Mouse (Mus musculus) limb, embryonic 12.5 days (tissue): ENCODE data around the gene Sh3rf3. TPM values are rescaled to one million over a fixed set of nuclear protein-coding genes. Genes with fewer than 3 reads are reported as not detected.
"Not testable (repeated sequence)": the region's sequence is repeated elsewhere in the genome, so short reads cannot be mapped to it uniquely, and the experiment has no call there.

Source experiments
- ATAC-seq: fragments of 200-750 bp; cut with Nextera tagmentation; 2 replicates; pipeline ENCODE4 v1.8.0; 2017; ENCODE audit warnings: low read depth, moderate TSS enrichment; ENCODE audit not compliant: insufficient number of reproducible peaks, insufficient read depth, low FRiP score, low TSS enrichment
- H3K27ac ChIP-seq: fragments of 300-500 bp; sonication (generic); 2 replicates; pipeline ENCODE4 v1.5.1; 2016; ENCODE audit warnings: mild to moderate bottlenecking, moderate library complexity
- H3K27me3 ChIP-seq: fragments of 300-500 bp; sonication (generic); 2 replicates; pipeline ENCODE4 v1.6.1; 2016; ENCODE audit warnings: mild to moderate bottlenecking, moderate library complexity
- H3K36me3 ChIP-seq: fragments of 300-500 bp; sonication (generic); 2 replicates; pipeline ENCODE4 v1.6.1; 2016; ENCODE audit warnings: mild to moderate bottlenecking, moderate library complexity
- H3K4me1 ChIP-seq: fragments of 300-500 bp; sonication (generic); replicated peaks from 2 replicates; pipeline ENCODE4 v1.6.1; 2016
- H3K4me2 ChIP-seq: fragments of 300-500 bp; sonication (generic); 2 replicates; pipeline ENCODE4 v1.6.1; 2016; ENCODE audit warnings: mild to moderate bottlenecking, moderate library complexity
- H3K4me3 ChIP-seq: fragments of 300-500 bp; sonication (generic); replicated peaks from 2 replicates; pipeline ENCODE4 v1.5.1; 2016; ENCODE audit warnings: mild to moderate bottlenecking
- H3K9ac ChIP-seq: fragments of 300-500 bp; sonication (generic); replicated peaks from 2 replicates; pipeline ENCODE4 v1.6.1; 2016; ENCODE audit warnings: mild to moderate bottlenecking, moderate library complexity
- H3K9me3 ChIP-seq: fragments of 300-500 bp; sonication (generic); 2 replicates; pipeline ENCODE4 v1.6.1; 2016; ENCODE audit warnings: mild to moderate bottlenecking, moderate library complexity
- WGBS: fragments of 180-500 bp; shearing (Covaris S2); methylation state at CpG from one replicate; pipeline ENCODE4 v1.1.7; 2016; 5-methylcytosine and 5-hydroxymethylcytosine counted together
- polyA plus RNA-seq: library from polyadenylated mRNA; unstranded; fragments of >200 nt; fragmentation: Nextera tagmentation; extraction: Ambion mirVana; gene quantifications from 2 replicates; pipeline ENCODE4 v1.2.1, GENCODE M21; 2016

The Sh3rf3 gene
- polyA plus RNA-seq, 1 experiment from 2014 or later, result 0.92 TPM

- Histone ChIP-seq H3K27ac (no peak overlapping the region), H3K4me3 (no peak overlapping the region), H3K9ac (no peak overlapping the region), H3K36me3 (no peaks in the 10 kb centered on the region), H3K4me1 (no peaks in the 10 kb centered on the region), H3K9me3 (no peaks in the 10 kb centered on the region), H3K27me3 (no peaks in the 10 kb centered on the region), H3K4me2 (no peak overlapping the region)
- no peak for ATAC-seq
- 85% methylated on average over 5 of the region's 5 CpGs for WGBS
Observed at GRCm38 (mm10) chr10:59086578-59086977, 273.4 kb downstream of the Sh3rf3 start.

- Histone ChIP-seq H3K9ac (no peak overlapping the region), H3K4me2 (no peak overlapping the region), H3K9me3 (no peaks in the 10 kb centered on the region), H3K4me1 (no peaks in the 10 kb centered on the region), H3K27ac (no peak overlapping the region), H3K4me3 (no peak overlapping the region), H3K27me3 (no peaks in the 10 kb centered on the region), H3K36me3 (no peaks in the 10 kb centered on the region)
- ATAC-seq, result no peak
- WGBS, result 82% methylated on average over 14 of the region's 14 CpGs
Observed at GRCm38 (mm10) chr10:59089861-59090621, 276.9 kb downstream of the Sh3rf3 start.

GRCm38 (mm10) chr10:59090622-59090971, 277.4 kb downstream of the Sh3rf3 start:
- no peaks in the 10 kb centered on the region for H3K4me1 ChIP-seq
- H3K4me3 ChIP-seq, result no peak overlapping the region
- no peak overlapping the region for H3K27ac ChIP-seq
- no peaks in the 10 kb centered on the region for H3K9me3 ChIP-seq
- no peak overlapping the region for H3K4me2 ChIP-seq
- no peak for ATAC-seq
- no peak overlapping the region for H3K9ac ChIP-seq
- WGBS, result 76% methylated on average over 7 of the region's 7 CpGs
- H3K36me3 ChIP-seq, result no peaks in the 10 kb centered on the region
- no peaks in the 10 kb centered on the region for H3K27me3 ChIP-seq

- no peaks in the 10 kb centered on the region for H3K9me3 ChIP-seq
- H3K27ac ChIP-seq, result no peak overlapping the region
- H3K9ac ChIP-seq, result no peak overlapping the region
- ATAC-seq, result no peak
- WGBS, result 90% methylated on average over 8 of the region's 8 CpGs
- H3K4me3 ChIP-seq, result no peak overlapping the region
- H3K4me2 ChIP-seq, result no peak overlapping the region
- H3K4me1 ChIP-seq, result no peaks in the 10 kb centered on the region
- H3K36me3 ChIP-seq, result no peaks in the 10 kb centered on the region
- no peaks in the 10 kb centered on the region for H3K27me3 ChIP-seq
Observed at GRCm38 (mm10) chr10:59091556-59091955, 278.4 kb downstream of the Sh3rf3 start.

GRCm38 (mm10) chr10:59091988-59092387, 278.8 kb downstream of the Sh3rf3 start:
- Histone ChIP-seq H3K4me3 (no peak overlapping the region), H3K4me2 (no peak overlapping the region), H3K27me3 (no peaks in the 10 kb centered on the region), H3K36me3 (no peaks in the 10 kb centered on the region), H3K27ac (no peak overlapping the region), H3K9me3 (no peaks in the 10 kb centered on the region), H3K4me1 (no peaks in the 10 kb centered on the region), H3K9ac (no peak overlapping the region)
- WGBS, result 90% methylated on average over 7 of the region's 7 CpGs
- ATAC-seq, result no peak

GRCm38 (mm10) chr10:59103076-59103475, 289.9 kb downstream of the Sh3rf3 start:
- H3K4me1 ChIP-seq, H3K9me3 ChIP-seq, H3K4me2 ChIP-seq, ATAC-seq, H3K27ac ChIP-seq, H3K9ac ChIP-seq, H3K27me3 ChIP-seq, H3K36me3 ChIP-seq, H3K4me3 ChIP-seq: not testable (repeated sequence)
- WGBS, result 90% methylated on average over 5 of the region's 5 CpGs

- Histone ChIP-seq H3K4me3 (no peak overlapping the region), H3K4me1 (no peaks in the 10 kb centered on the region)
- WGBS, result 92% methylated on average over 5 of the region's 5 CpGs
Observed at GRCm38 (mm10) chr10:59104683-59105082, 291.5 kb downstream of the Sh3rf3 start.

GRCm38 (mm10) chr10:59105885-59106284, 292.7 kb downstream of the Sh3rf3 start:
- no peak for ATAC-seq
- no peaks in the 10 kb centered on the region for H3K27me3 ChIP-seq
- H3K4me1 ChIP-seq, result no peaks in the 10 kb centered on the region
- no peak overlapping the region for H3K4me2 ChIP-seq
- no peak overlapping the region for H3K27ac ChIP-seq
- WGBS, result 72% methylated on average over 8 of the region's 8 CpGs
- H3K9ac ChIP-seq, result no peak overlapping the region
- no peak overlapping the region for H3K4me3 ChIP-seq
- no peaks in the 10 kb centered on the region for H3K9me3 ChIP-seq
- no peaks in the 10 kb centered on the region for H3K36me3 ChIP-seq

More at GRCm38 (mm10) chr10:59104683-59105082, 291.5 kb downstream of the Sh3rf3 start:
- H3K9me3 ChIP-seq, result no peaks in the 10 kb centered on the region
- no peaks in the 10 kb centered on the region for H3K36me3 ChIP-seq
- no peak overlapping the region for H3K27ac ChIP-seq
- no peak overlapping the region for H3K4me2 ChIP-seq
- no peak for ATAC-seq
- no peaks in the 10 kb centered on the region for H3K27me3 ChIP-seq
- no peak overlapping the region for H3K9ac ChIP-seq

- no peaks in the 10 kb centered on the region for H3K4me1 ChIP-seq
- 54% methylated on average over 3 of the region's 3 CpGs for WGBS
- no peak overlapping the region for H3K9ac ChIP-seq
- H3K4me3 ChIP-seq, result no peak overlapping the region
- H3K27me3 ChIP-seq, result no peaks in the 10 kb centered on the region
- no peaks in the 10 kb centered on the region for H3K36me3 ChIP-seq
- no peak overlapping the region for H3K4me2 ChIP-seq
- ATAC-seq, result no peak
- H3K27ac ChIP-seq, result no peak overlapping the region
- no peaks in the 10 kb centered on the region for H3K9me3 ChIP-seq
Observed at GRCm38 (mm10) chr10:59106644-59107043, 293.5 kb downstream of the Sh3rf3 start.

GRCm38 (mm10) chr10:59109015-59109414, 295.9 kb downstream of the Sh3rf3 start:
- H3K4me3 ChIP-seq, result no peak overlapping the region
- no peak overlapping the region for H3K27ac ChIP-seq
- H3K9me3 ChIP-seq, result no peaks in the 10 kb centered on the region
- H3K4me2 ChIP-seq, result no peak overlapping the region
- H3K36me3 ChIP-seq, result no peaks in the 10 kb centered on the region
- no peaks in the 10 kb centered on the region for H3K4me1 ChIP-seq
- ATAC-seq, result peak; percentile 48; the same call in 1 of the 2 replicates
- no peaks in the 10 kb centered on the region for H3K27me3 ChIP-seq
- H3K9ac ChIP-seq, result no peak overlapping the region
- 31% methylated on average over 2 of the region's 2 CpGs for WGBS

- no peak for ATAC-seq
- H3K4me1 ChIP-seq, result no peaks in the 10 kb centered on the region
- H3K27me3 ChIP-seq, result no peaks in the 10 kb centered on the region
- H3K9me3 ChIP-seq, result no peaks in the 10 kb centered on the region
- H3K9ac ChIP-seq, result no peak overlapping the region
- H3K4me2 ChIP-seq, result no peak overlapping the region
- no peaks in the 10 kb centered on the region for H3K36me3 ChIP-seq
- H3K4me3 ChIP-seq, result no peak overlapping the region
- no peak overlapping the region for H3K27ac ChIP-seq
- 89% methylated on average over 7 of the region's 7 CpGs for WGBS
Observed at GRCm38 (mm10) chr10:59110386-59110785, 297.2 kb downstream of the Sh3rf3 start.

GRCm38 (mm10) chr10:59112755-59113154, 299.6 kb downstream of the Sh3rf3 start:
- ATAC-seq, result no peak
- 92% methylated on average over 8 of the region's 8 CpGs for WGBS

More at GRCm38 (mm10) chr10:59112755-59113154, 299.6 kb downstream of the Sh3rf3 start:
- Histone ChIP-seq H3K9ac (no peak overlapping the region), H3K4me2 (no peak overlapping the region), H3K36me3 (no peaks in the 10 kb centered on the region), H3K4me1 (no peaks in the 10 kb centered on the region), H3K9me3 (no peaks in the 10 kb centered on the region), H3K4me3 (no peak overlapping the region), H3K27me3 (no peaks in the 10 kb centered on the region), H3K27ac (no peak overlapping the region)
